Mouse (Mus musculus): ENCODE measurements around the gene Hoxc5.

DNA sequence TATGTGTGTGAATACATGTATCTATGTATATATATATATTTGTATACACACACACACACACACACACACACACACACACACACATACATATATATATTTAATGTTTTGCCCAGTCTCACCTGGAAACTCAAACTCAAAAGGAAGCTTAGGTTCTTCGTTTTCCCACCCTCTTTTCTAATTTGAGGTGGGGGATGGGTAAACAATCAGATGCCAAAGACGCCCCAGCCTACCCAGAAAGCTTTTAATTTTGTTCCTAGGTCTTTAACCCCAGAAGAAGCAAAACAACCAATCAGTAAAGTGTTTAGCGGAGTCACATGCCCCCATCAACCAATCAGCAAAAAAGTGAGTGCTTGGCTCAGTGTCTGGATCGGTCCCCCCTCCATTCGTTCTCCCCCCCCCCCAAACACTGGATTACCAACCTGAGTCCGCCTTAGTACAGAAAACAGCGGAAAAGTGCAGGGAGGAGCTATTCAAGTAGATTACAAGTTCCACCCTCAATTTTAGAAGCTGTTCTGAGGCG lies 53.7 kb downstream of the Hoxc5 start:
- no peak for TF ChIP-seq CTCF (IDR thresholded peaks at IDR 0.05; ENCODE audit: borderline replicate concordance, extremely low read depth, insufficient read depth, insufficient read length)
- TF ChIP-seq POLR2A (IDR thresholded peaks at IDR 0.05; ENCODE audit: borderline replicate concordance, extremely low read depth, insufficient read depth, insufficient read length, poor library complexity, severe bottlenecking): no peak
